Mouse (Mus musculus) lung, adult 2 months (tissue): ENCODE results near the gene Wdr41. TPM values are rescaled to one million over a fixed set of nuclear protein-coding genes. Genes with fewer than 3 reads are reported as not detected.

Experiments
- DNase-seq: peaks from one replicate; pipeline ENCODE4 v3.0.0; 2022
- H3K4me1 ChIP-seq: fragments of 200-500 bp; 2 replicates; pipeline ENCODE4 v1.6.1; 2011; ENCODE audit warnings: low read length; ENCODE audit not compliant: control insufficient read depth, insufficient read depth
- H3K4me3 ChIP-seq: fragments of 200-500 bp; replicated peaks from 2 replicates; pipeline ENCODE3; 2011; ENCODE audit warnings: low read depth, mild to moderate bottlenecking, control low read depth, low read length; ENCODE audit errors: extremely low read depth
- CTCF ChIP-seq: fragments of 200-500 bp; IDR thresholded peaks from 2 replicates; pipeline ENCODE4 v1.5.1; 2011; ENCODE audit warnings: mild to moderate bottlenecking, low read length, control low read depth; ENCODE audit not compliant: insufficient read depth
- POLR2A ChIP-seq: fragments of 200-500 bp; IDR thresholded peaks from 2 replicates; pipeline ENCODE4 v1.6.1; 2011; ENCODE audit warnings: low read depth, mild to moderate bottlenecking, control low read depth, low read length, borderline replicate concordance; ENCODE audit errors: extremely low read depth
- WGBS: fragments of 180-500 bp; shearing (Covaris S2); methylation state at CpG from one replicate; pipeline ENCODE4 v1.1.7; 2018; 5-methylcytosine and 5-hydroxymethylcytosine counted together
- polyA plus RNA-seq: library from polyadenylated mRNA; depleted of rRNA; stranded (reverse); fragments of >200 nt; gene quantifications from 2 replicates; pipeline ENCODE4 v1.2.3, GENCODE M21; 2012; rRNA removed

Wdr41 gene
- polyA plus RNA-seq, 1 experiment = 13.0 TPM

DNA sequence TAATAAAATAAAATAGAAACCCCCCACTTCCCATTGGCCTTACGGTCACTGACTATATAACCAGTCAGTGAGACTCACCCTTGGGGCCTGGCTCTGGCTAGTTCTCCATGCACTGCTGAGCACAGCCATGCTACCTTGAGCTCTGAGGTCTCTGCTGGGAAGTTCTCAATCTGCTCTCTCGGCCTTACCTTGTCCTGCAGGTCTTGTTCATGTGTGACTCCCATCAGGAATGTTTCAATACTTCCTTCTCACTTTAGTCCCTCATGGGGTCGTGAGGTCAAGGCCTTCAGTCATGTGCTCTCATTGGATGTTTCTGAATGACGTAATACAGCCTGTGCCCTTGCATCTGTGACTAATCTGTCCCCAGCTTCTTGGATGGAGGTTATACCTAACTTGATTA, 82.7 kb downstream of the Wdr41 start:
- no peak for TF ChIP-seq CTCF
- no peak for TF ChIP-seq POLR2A
- WGBS = 77% methylated on average over 4 of the region's 4 CpGs
- H3K4me3 ChIP-seq = no peak overlapping the region
- no peak for DNase-seq
- no peaks in the 10 kb centered on the region for H3K4me1 ChIP-seq

DNA sequence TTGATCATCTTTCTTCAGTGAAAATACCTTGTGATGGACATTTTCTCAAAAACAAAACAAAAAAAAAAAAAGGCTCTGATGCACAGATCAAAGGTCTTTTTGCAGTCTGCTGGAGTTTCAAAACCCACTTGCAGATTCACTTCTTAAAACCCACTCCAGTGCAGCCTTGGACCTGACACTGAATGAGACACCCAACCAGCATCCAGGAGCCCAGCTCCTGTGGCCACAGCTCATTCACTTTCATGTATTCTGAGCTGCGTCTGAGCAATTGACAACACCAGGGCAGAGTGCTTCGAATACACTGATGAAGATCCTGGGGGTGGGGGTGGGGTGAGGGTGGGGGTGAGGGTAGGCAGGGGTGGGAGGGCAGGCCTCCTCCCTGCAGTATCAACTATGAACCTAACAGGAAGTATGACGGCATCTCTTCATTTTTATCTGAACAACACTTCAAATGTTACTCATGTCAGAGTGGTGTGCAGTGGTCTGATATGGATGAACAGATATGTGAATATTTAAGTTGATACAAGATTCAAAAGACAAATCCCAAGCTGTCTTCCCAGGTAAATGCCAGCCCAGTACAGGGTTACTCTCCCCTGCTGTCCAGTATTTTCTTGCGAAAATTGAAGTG, 87.4 kb downstream of the Wdr41 start:
- no peak overlapping the region for H3K4me3 ChIP-seq
- DNase-seq = no peak
- no peak for TF ChIP-seq POLR2A
- TF ChIP-seq CTCF = no peak
- no peaks in the 10 kb centered on the region for H3K4me1 ChIP-seq
- 52% methylated on average over 4 of the region's 4 CpGs for WGBS

DNA sequence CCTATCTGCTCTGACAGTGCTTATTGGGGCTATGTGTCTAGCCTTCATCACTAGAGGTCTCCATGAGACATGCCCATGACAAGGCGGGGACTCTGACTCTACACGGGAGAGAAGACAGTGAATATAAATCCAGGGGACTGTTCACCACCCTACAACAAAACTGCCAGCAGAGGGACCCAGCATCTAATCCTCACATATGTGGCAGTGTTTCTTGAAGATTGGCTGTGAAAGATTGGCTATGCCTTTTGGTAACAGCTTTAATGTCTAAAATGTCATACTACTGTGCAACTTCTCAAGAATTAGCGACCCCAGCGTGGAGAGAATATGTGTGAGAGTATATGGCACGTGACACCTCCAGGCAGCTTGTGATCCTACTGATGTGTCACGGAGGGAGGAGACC, 91.7 kb downstream of the Wdr41 start:
- WGBS = 56% methylated on average over 6 of the region's 6 CpGs
- DNase-seq = no peak
- no peaks in the 10 kb centered on the region for H3K4me1 ChIP-seq
- H3K4me3 ChIP-seq = no peak overlapping the region
- TF ChIP-seq CTCF (0 out of 2 replicates have a peak, but pooled peaks have one; percentile 8), POLR2A (no peak)

DNA sequence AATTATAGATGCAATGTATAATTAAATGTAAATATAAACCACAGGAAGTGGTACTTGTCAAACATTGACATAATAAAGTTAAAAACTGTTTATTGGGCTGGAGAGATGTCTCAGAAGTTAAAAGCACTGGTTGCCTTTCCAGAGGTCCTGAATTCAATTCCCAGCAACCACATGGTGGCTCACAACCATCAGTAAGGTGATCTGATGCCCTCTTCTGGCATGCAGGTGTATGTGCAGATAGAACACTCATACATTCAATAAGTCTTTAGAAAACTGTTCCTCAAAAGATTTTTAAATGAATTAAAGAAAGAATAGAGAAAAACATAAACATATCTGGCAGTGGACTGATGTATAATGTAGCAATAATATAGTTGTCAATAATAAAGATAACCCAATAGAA, 94.1 kb downstream of the Wdr41 start:
- Histone ChIP-seq H3K4me1 (no peaks in the 10 kb centered on the region), H3K4me3 (no peak overlapping the region)
- DNase-seq = no peak
- TF ChIP-seq CTCF (no peak), POLR2A (no peak)

Other genes starting within 250 kb of the Wdr41 start
- gene Tbca, start 187.4 kb upstream of the Wdr41 start, polyA plus RNA-seq = 5.0 and 16.1 TPM in 2 replicates
- gene Otp, start 100.7 kb upstream of the Wdr41 start, polyA plus RNA-seq = not detected in 2 replicates